Mouse (Mus musculus): ENCODE data around the gene BC028528. TPM values are rescaled to one million over a fixed set of nuclear protein-coding genes. Genes with fewer than 3 reads are reported as not detected.
A peak's percentile ranks its signal among the peaks of the same experiment; 100 is the strongest.

The BC028528 gene
- total and polyA plus RNA-seq, 3 experiments, result 7.4 to 13.6 TPM; not detected in 1

GRCm38 (mm10) chr3:95928658-95929503, 37.1 kb upstream of the BC028528 start, which contains the start of gene Anp32e:
Gene Anp32e (plus strand): TSS chr3:95929246.
- H3K9me3 ChIP-seq (replicated peaks; ENCODE audit: insufficient read depth, low read length), result no peaks in the 10 kb centered on the region
- peak within 1 kb of the TSS; percentile 67 to 88 for H3K4me3 ChIP-seq (ENCODE audit: control insufficient read depth in 1 of 2, insufficient read depth in 1 of 2, low read depth in 2 of 2, low read length in 2 of 2)
- peak; percentile 100 for DNase-seq (ENCODE audit: low read depth, low spot score)
- H3K27me3 ChIP-seq (ENCODE audit: control insufficient read depth in 1 of 2, insufficient read depth in 2 of 2, low read length in 2 of 2), result no peaks in the 10 kb centered on the region
- H3K79me2 ChIP-seq (ENCODE audit: control insufficient read depth, insufficient read depth, low read length, poor library complexity), result peaks cover 43% of the 10 kb centered on the region
- H3K27ac ChIP-seq (ENCODE audit: control insufficient read depth, low read depth, low read length), result peak within 1 kb of the TSS; percentile 90
- peaks cover 13 to 30% of the 10 kb centered on the region in 2 experiments for H3K4me1 ChIP-seq (ENCODE audit: control insufficient read depth in 1 of 2, insufficient read depth in 2 of 2, low read length in 2 of 2)
- peak within 1 kb of the TSS; percentile 89 for H3K9ac ChIP-seq (ENCODE audit: control insufficient read depth, low read depth, low read length, poor library complexity, severe bottlenecking)
- H3K36me3 ChIP-seq (ENCODE audit: control insufficient read depth in 1 of 2, insufficient read depth in 2 of 2, low read length in 2 of 2), result peaks cover 2 to 37% of the 10 kb centered on the region in 2 experiments; a peak in 3 of 4 replicates
- TF ChIP-seq TCF12 (IDR thresholded peaks at IDR 0.05; ENCODE audit: low read depth, low read length), result peak; percentile 99
- TF ChIP-seq E2F4 (IDR thresholded peaks at IDR 0.05; ENCODE audit: borderline replicate concordance, low read depth, low read length), result peak; percentile 99
- no peak for TF ChIP-seq ETS1 (IDR thresholded peaks at IDR 0.05; ENCODE audit: low read depth, low read length)
- TF ChIP-seq EP300 (IDR thresholded peaks at IDR 0.05; ENCODE audit: low read depth in 1 of 2, low read length in 2 of 2), result peak; percentile 31 to 60; a peak in 3 of 4 replicates
- TF ChIP-seq ZMIZ1 (IDR thresholded peaks at IDR 0.05; ENCODE audit: low read depth, low read length), result peak; percentile 90
- peak; percentile 99 for TF ChIP-seq TBP (IDR thresholded peaks at IDR 0.05; ENCODE audit: low read depth, low read length)
- TF ChIP-seq ZNF384 (IDR thresholded peaks at IDR 0.05; ENCODE audit: low read depth, low read length), result no peak
- no peak for TF ChIP-seq BHLHE40 (IDR thresholded peaks at IDR 0.05; ENCODE audit: borderline replicate concordance, low read depth, low read length)
- TF ChIP-seq GABPA (IDR thresholded peaks at IDR 0.05; ENCODE audit: low read depth, low read length), result no peak
- TF ChIP-seq USF1 (IDR thresholded peaks at IDR 0.05; ENCODE audit: low read depth, low read length), result 0 out of 2 replicates have a peak, but pooled peaks have one; percentile 42
- peak; percentile 63; the same call in 1 of the 2 replicates for TF ChIP-seq MYC (IDR thresholded peaks at IDR 0.05; ENCODE audit: low read depth, low read length)
- peak; percentile 40 for TF ChIP-seq GATA1 (IDR thresholded peaks at IDR 0.05; ENCODE audit: low read depth, low read length)
- TF ChIP-seq MYB (IDR thresholded peaks at IDR 0.05; ENCODE audit: low read depth, low read length), result peak; percentile 78; the same call in 1 of the 2 replicates
- no peak; the same call in 1 of the 2 replicates for TF ChIP-seq JUND (IDR thresholded peaks at IDR 0.05; ENCODE audit: low read depth, low read length)
- TF ChIP-seq TAL1 (IDR thresholded peaks at IDR 0.05; ENCODE audit: low read length), result no peak
- peak; percentile 74 for TF ChIP-seq KAT2A (conservative IDR thresholded peaks at IDR 0.05; ENCODE audit: low read depth, low read length)
- peak; percentile 91 for TF ChIP-seq MAX (IDR thresholded peaks at IDR 0.05; ENCODE audit: low read length)
- no peak for TF ChIP-seq ZKSCAN1 (IDR thresholded peaks at IDR 0.05; ENCODE audit: low read depth, low read length)
- TF ChIP-seq SIN3A (IDR thresholded peaks at IDR 0.05; ENCODE audit: low read length), result peak; percentile 91
- TF ChIP-seq NRF1 (IDR thresholded peaks at IDR 0.05; ENCODE audit: insufficient read depth, low read depth, low read length, poor library complexity, severe bottlenecking), result peak; percentile 55; the same call in 1 of the 2 replicates
- peak; percentile 94 for TF ChIP-seq POLR2AphosphoS2 (IDR thresholded peaks at IDR 0.05; ENCODE audit: low read length)
- TF ChIP-seq NELFE (IDR thresholded peaks at IDR 0.05; ENCODE audit: low read depth, low read length), result peak; percentile 96
- no peak for TF ChIP-seq RAD21 (IDR thresholded peaks at IDR 0.05; ENCODE audit: low read depth, low read length)
- TF ChIP-seq CHD2 (IDR thresholded peaks at IDR 0.05; ENCODE audit: low read length), result peak; percentile 92
- TF ChIP-seq CHD1 (IDR thresholded peaks at IDR 0.05; ENCODE audit: low read depth, low read length), result peak; percentile 90; the same call in 1 of the 2 replicates
- peak; percentile 80; the same call in 1 of the 2 replicates for TF ChIP-seq UBTF (IDR thresholded peaks at IDR 0.05; ENCODE audit: borderline replicate concordance, insufficient read depth, low read depth, low read length)
- TF ChIP-seq POLR2A (IDR thresholded peaks at IDR 0.05; ENCODE audit: control insufficient read depth in 1 of 2, insufficient read depth in 1 of 2, low read depth in 1 of 2, low read length in 2 of 2, poor library complexity in 1 of 2), result peak; percentile 92 to 97
- no peak for TF ChIP-seq USF2 (IDR thresholded peaks at IDR 0.05; ENCODE audit: borderline replicate concordance in 1 of 2, insufficient read depth in 1 of 2, low read depth in 1 of 2, low read length in 2 of 2)
- TF ChIP-seq RCOR1 (IDR thresholded peaks at IDR 0.05; ENCODE audit: low read depth, low read length), result peak; percentile 34; the same call in 1 of the 2 replicates
- no peak for TF ChIP-seq MAFK (IDR thresholded peaks at IDR 0.05; ENCODE audit: borderline replicate concordance, low read depth, low read length)
- TF ChIP-seq MEF2A (IDR thresholded peaks at IDR 0.05; ENCODE audit: extremely low read depth, insufficient replicate concordance, low read depth, low read length, poor library complexity, severe bottlenecking), result no peak
- TF ChIP-seq CTCF (IDR thresholded peaks at IDR 0.05 in 2 of 3, conservative IDR thresholded peaks at IDR 0.05 in 1 of 3; ENCODE audit: control insufficient read depth in 1 of 3, insufficient read depth in 1 of 3, low read depth in 2 of 3, low read length in 3 of 3, poor library complexity in 1 of 3, severe bottlenecking in 1 of 3), result no peak
- TF ChIP-seq MAZ (IDR thresholded peaks at IDR 0.05; ENCODE audit: low read depth, low read length), result peak; percentile 92
- no peak; the same call in 1 of the 2 replicates for TF ChIP-seq ELF1 (IDR thresholded peaks at IDR 0.05; ENCODE audit: low read depth, low read length)
- no peak for TF ChIP-seq SMC3 (IDR thresholded peaks at IDR 0.05; ENCODE audit: low read depth, low read length)
